Mouse (Mus musculus): Measurements from ENCODE around the gene Tenm4.

GRCm38 (mm10) chr7:96391797-96392472 lies 220.9 kb downstream of the Tenm4 start:
- TF ChIP-seq CHD1 (IDR thresholded peaks at IDR 0.05; ENCODE audit: low read depth, low read length) (no peak), CHD2 (IDR thresholded peaks at IDR 0.05; ENCODE audit: low read length) (no peak), CTCF (IDR thresholded peaks at IDR 0.05 in 2 of 3, conservative IDR thresholded peaks at IDR 0.05 in 1 of 3; ENCODE audit: control insufficient read depth in 1 of 3, insufficient read depth in 1 of 3, low read depth in 2 of 3, low read length in 3 of 3, poor library complexity in 1 of 3, severe bottlenecking in 1 of 3) (no peak), POLR2A (IDR thresholded peaks at IDR 0.05; ENCODE audit: control insufficient read depth in 1 of 2, insufficient read depth in 1 of 2, low read depth in 1 of 2, low read length in 2 of 2, poor library complexity in 1 of 2) (no peak), SIN3A (IDR thresholded peaks at IDR 0.05; ENCODE audit: low read length) (no peak), POLR2AphosphoS2 (IDR thresholded peaks at IDR 0.05; ENCODE audit: low read length) (no peak), MAZ (IDR thresholded peaks at IDR 0.05; ENCODE audit: low read depth, low read length) (no peak)
